Mouse (Mus musculus) adipocyte (in vitro differentiated cells): ENCODE data around the gene Mitf.

Experiments
- DNase-seq: peaks from one replicate; pipeline ENCODE4 v3.0.0-alpha.2; 2016; ENCODE audit warnings: low spot score

Gene Mitf

GRCm38 (mm10) chr6:97806781-97807743 is at the start of gene Mitf:
Gene Mitf (plus strand): TSS chr6:97807052.
- peak; percentile 96 for DNase-seq

GRCm38 (mm10) chr6:97757361-97757760 is 49.5 kb upstream of the Mitf start:
- peak; percentile 38 for DNase-seq

DNA sequence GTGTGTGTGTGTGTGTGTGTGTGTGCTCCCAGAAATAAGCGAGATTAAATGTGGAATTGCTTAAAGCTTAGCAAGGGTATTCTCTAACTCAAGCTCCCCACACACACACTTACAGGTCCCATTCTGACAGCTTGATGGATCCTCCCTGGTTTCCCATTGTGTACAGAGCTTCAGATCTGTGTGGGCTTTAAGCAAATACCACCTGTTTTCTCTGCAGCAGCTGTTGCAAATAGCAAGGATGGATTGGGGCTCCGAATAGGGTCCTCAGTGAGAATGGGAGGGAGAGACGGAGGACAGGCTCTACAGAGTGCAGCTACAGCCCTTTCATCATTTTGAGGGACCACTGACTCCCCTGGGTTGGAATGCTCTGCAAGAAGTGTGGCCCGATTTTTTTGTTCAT is 48.0 kb upstream of the Mitf start:
- DNase-seq, result no peak

GRCm38 (mm10) chr6:97759301-97759700 is 47.6 kb upstream of the Mitf start:
- DNase-seq, result peak; percentile 87

GRCm38 (mm10) chr6:97761326-97761725 is 45.5 kb upstream of the Mitf start:
- peak; percentile 51 for DNase-seq

GRCm38 (mm10) chr6:97763970-97764369 is 42.9 kb upstream of the Mitf start:
- DNase-seq, result no peak

- no peak for DNase-seq
Measured at GRCm38 (mm10) chr6:97767836-97768235, 39.0 kb upstream of the Mitf start.

DNA sequence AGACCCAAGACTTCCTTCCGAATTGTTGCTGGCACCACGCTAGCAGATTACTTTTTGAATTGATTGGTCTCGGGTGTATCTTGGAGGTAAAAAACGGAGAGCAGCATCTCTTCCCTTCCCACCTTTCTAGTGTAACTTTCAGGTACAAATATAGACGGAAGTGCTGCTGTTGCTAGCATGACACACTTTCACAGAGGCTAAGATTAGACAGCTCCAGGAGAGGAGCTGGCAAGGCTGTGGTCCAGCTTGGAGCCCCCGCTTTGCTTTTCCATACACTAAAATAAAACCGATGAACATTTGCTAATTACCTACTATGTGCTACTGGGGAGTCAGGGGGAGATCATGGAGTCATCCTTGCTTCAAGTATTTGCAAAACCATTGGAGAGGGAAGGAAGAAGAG is 37.3 kb upstream of the Mitf start:
- no peak for DNase-seq

- DNase-seq, result no peak
Measured at GRCm38 (mm10) chr6:97781316-97781715, 25.5 kb upstream of the Mitf start.

- DNase-seq, result no peak
Measured at GRCm38 (mm10) chr6:97782291-97782690, 24.6 kb upstream of the Mitf start.

- no peak for DNase-seq
Measured at GRCm38 (mm10) chr6:97786871-97787270, 20.0 kb upstream of the Mitf start.

DNA sequence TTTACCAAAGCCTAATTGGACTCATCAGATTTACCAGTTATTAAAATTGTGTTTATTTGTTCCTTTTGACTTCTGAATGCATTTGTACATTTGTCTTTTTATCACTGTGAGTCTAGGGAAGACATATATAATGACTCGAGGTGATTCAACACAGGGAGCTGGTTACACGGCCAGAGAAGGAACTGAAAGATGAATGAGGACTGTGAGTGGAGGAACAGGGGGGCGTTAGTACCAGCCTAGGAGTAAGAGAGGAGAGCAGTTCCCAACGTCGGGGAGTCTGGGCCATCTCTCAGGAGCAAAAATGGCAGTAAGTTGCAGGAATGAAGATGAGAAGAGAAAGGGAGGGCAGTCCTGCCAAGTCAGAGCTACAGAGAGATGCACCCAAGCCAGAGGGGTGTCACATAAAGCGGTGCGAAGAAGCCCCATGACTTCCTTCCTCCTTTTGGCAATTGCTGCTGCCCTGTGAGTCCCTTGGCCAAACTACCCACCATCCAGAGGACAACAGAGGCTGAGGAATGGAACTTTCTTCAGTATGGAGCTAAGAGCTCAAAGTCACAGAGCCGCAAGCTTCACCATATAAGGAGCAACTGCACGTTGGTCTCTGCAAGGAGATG is 18.4 kb upstream of the Mitf start:
- no peak for DNase-seq

DNA sequence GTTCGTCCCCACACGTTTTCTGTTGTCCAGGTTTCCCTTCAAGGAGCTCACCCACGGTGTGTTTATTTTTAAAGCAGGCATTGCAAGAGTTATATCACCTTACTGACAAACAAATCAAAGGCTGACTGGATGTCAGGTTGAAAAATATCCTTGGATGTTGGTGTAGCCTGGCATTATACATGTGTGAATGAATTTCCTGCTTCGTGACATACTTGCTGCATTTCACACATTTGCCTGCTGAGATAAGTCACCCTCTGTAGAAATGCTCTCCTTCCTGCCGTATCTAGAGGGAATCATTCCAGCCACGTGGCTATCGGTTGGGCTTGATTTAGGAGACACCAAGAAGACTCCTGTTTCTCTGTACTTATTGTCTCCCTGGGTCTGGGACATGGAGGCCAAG is 17.2 kb upstream of the Mitf start:
- DNase-seq, result no peak

DNA sequence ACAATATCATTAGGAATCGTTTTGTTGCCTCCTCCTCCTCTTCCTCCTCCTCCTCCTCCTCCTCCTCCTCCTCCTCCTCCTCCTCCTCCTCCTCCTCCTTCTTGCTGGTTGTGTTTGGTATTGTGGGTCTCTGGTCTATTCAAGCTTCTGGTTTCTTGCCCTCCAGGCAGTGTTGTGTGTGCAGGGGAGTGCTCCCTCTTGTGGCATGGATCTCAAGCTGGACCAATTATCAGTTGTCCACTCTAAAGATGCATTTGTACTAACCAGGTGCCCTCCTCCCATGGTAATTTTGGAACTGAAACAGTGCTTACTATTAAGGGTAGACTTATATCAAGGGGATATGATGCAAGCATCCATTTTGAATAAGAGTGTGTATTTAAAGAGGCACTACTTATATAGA is 14.7 kb upstream of the Mitf start:
- DNase-seq, result no peak

- DNase-seq, result peak; percentile 81
Measured at GRCm38 (mm10) chr6:97795175-97795574, 11.7 kb upstream of the Mitf start.

- DNase-seq, result no peak
Measured at GRCm38 (mm10) chr6:97800615-97801014, 6.2 kb upstream of the Mitf start.

- DNase-seq, result peak; percentile 32
Measured at GRCm38 (mm10) chr6:97806051-97806450, 801 bp upstream of the Mitf start.

GRCm38 (mm10) chr6:97814191-97814590 is 7.3 kb downstream of the Mitf start:
- no peak for DNase-seq

DNA sequence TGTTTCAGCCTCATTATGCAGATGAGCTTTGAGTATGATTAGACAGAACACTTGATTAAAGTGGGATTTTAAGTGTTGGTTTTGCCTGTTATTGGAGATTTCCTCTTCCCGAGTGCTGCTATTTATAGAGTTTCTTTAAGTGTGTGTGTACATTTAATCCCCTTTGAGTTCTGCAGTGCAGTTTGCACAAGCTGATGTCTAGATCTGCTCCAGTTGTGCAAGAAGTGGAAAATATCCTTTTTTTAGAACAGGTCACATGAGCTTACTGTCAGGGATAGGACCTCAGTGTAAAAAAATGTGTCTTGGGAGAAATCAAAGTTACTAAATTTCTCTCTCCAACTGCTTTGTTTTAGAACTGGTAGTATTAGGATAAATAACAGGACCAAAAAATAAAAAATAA is 8.9 kb downstream of the Mitf start:
- DNase-seq, result peak; percentile 53

GRCm38 (mm10) chr6:97816806-97817205 is 10.0 kb downstream of the Mitf start:
- no peak for DNase-seq

GRCm38 (mm10) chr6:97818128-97818527 is 11.3 kb downstream of the Mitf start:
- no peak for DNase-seq

- no peak for DNase-seq
Measured at GRCm38 (mm10) chr6:97818948-97819347, 12.1 kb downstream of the Mitf start.

GRCm38 (mm10) chr6:97820505-97820904 is 13.7 kb downstream of the Mitf start:
- DNase-seq, result peak; percentile 76
